8 mouse cellular contexts compared by ENCODE assay signal in genomic region chr6:54681746-54682428, GRCm38 (mm10). TPM values are rescaled to one million over a fixed set of nuclear protein-coding genes. Genes with fewer than 3 reads are reported as not detected.
DNase-seq lines count a peak whose midpoint lies in the region; ATAC-seq and TF ChIP-seq lines count a peak whose summit lies in the region.

No protein-coding gene starts in this region.

- peak overlapping the region; percentile 90 for H3K27ac ChIP-seq in gastrocnemius, adult 2 months
- H3K27ac ChIP-seq in liver, postnatal 0 days (ENCODE audit: low read depth) = peak overlapping the region; percentile 65

- peak overlapping the region; percentile 61 for H3K9ac ChIP-seq in liver, postnatal 0 days (replicated peaks)

- peaks cover 18% of the 10 kb centered on the region for H3K4me1 ChIP-seq in liver, postnatal 0 days (ENCODE audit: insufficient read depth)

- no peak for TF ChIP-seq EP300 in liver, postnatal 0 days (IDR thresholded peaks at IDR 0.05; ENCODE audit: low read depth)

- peak; percentile 43 for ATAC-seq in granulocyte monocyte progenitor cell, adult 5-6 weeks (replicated peaks; ENCODE audit: poor library complexity, severe bottlenecking)
- ATAC-seq in liver, postnatal 0 days = peak; percentile 71

- intact Hi-C loops in gastrocnemius, adult 2 months (cut with DNase I) = loop anchor here (1.0 kb wide), 1 partner anchor 87 kb away; the partner anchor contains the start of gene Plekha8

- H3K4me2 ChIP-seq in liver, postnatal 0 days (ENCODE audit: low read depth, low read length) = peak overlapping the region; percentile 87

- peak overlapping the region; percentile 88 for H3K4me3 ChIP-seq in gastrocnemius, adult 2 months
- H3K4me3 ChIP-seq in liver, postnatal 0 days (ENCODE audit: low read depth, low read length) = peak overlapping the region; percentile 71

- DNase-seq in gastrocnemius, adult 2 months = no peak
- DNase-seq in gastrocnemius, adult 8-10 months (ENCODE audit: low spot score in 2 of 2) = no peak
- peak; percentile 46 for DNase-seq in right cerebral cortex, postnatal 25 days
- no peak for DNase-seq in right cerebral cortex, postnatal 36 days (ENCODE audit: low spot score in 2 of 2)
- DNase-seq in liver, postnatal 0 days = no peak
- no peak for DNase-seq in urinary bladder, postnatal 10 days (ENCODE audit: low spot score)
- no peak for DNase-seq in c-Kit-positive CD71-positive TER-119-positive erythroid progenitor cells, embryonic 14.5 days (ENCODE audit: low spot score)

- H3K9me3 ChIP-seq in liver, postnatal 0 days (ENCODE audit: low read length) = no peaks in the 10 kb centered on the region

- peaks cover 12% of the 10 kb centered on the region for H3K27me3 ChIP-seq in liver, postnatal 0 days (ENCODE audit: insufficient read depth, low read length)

- TF ChIP-seq CTCF in gastrocnemius, adult 2 months (IDR thresholded peaks at IDR 0.05) = no peak
- no peak for TF ChIP-seq CTCF in liver, postnatal 0 days (IDR thresholded peaks at IDR 0.05; ENCODE audit: low read depth)

- WGBS in liver, postnatal 0 days (ENCODE audit: insufficient replicate concordance) = under 1% methylated on average over 59 of the region's 61 CpGs

- no peaks in the 10 kb centered on the region for H3K36me3 ChIP-seq in liver, postnatal 0 days (replicated peaks; ENCODE audit: insufficient read depth, low read length)

RNA-seq across cellular contexts. Expression of gene Mturn, which starts 0.5 kb away (rescaled TPM):
- total RNA-seq in gastrocnemius, adult 2 months (2021) = 1 to 10 TPM; 6.3 to 9.8 TPM
- total RNA-seq in gastrocnemius, adult 8-10 months (2022) = 1 to 10 TPM; 4.8 to 6.6 (median 6.1) TPM
- total RNA-seq in granulocyte monocyte progenitor cell, adult 5-6 weeks (2014; fragmentation: Nextera tagmentation) = 0.04 TPM in 1 of 2 replicates, not detected in the other
- total RNA-seq in granulocyte monocyte progenitor cell, adult 5-6 weeks (2017) = 0.13 TPM in 1 of 2 replicates, not detected in the other
- 1.8 and 4.0 TPM in 2 replicates for polyA plus RNA-seq in liver, postnatal 0 days (2015; fragmentation: Nextera tagmentation; extraction: Ambion mirVana)

Comparison
In these comparisons a context has a peak if more than half of its experiments do, and no peak if none do; other contexts are left out.
1. RNA of gene Mturn, which starts 0.5 kb away (total RNA-seq): 6.3 to 9.8 TPM in gastrocnemius, adult 2 months and 4.8 to 6.6 TPM in gastrocnemius, adult 8-10 months; 0.04 to 0.13 TPM in granulocyte monocyte progenitor cell, adult 5-6 weeks; every median in the first group is over 4 times any median in the second.